Mouse (Mus musculus) urinary bladder, postnatal 10 days (tissue): ENCODE results near the gene Slc31a1.

ENCODE experiments used
- DNase-seq: peaks from one replicate; pipeline ENCODE4 v3.0.0; 2022; ENCODE audit warnings: low spot score

The Slc31a1 gene

DNA sequence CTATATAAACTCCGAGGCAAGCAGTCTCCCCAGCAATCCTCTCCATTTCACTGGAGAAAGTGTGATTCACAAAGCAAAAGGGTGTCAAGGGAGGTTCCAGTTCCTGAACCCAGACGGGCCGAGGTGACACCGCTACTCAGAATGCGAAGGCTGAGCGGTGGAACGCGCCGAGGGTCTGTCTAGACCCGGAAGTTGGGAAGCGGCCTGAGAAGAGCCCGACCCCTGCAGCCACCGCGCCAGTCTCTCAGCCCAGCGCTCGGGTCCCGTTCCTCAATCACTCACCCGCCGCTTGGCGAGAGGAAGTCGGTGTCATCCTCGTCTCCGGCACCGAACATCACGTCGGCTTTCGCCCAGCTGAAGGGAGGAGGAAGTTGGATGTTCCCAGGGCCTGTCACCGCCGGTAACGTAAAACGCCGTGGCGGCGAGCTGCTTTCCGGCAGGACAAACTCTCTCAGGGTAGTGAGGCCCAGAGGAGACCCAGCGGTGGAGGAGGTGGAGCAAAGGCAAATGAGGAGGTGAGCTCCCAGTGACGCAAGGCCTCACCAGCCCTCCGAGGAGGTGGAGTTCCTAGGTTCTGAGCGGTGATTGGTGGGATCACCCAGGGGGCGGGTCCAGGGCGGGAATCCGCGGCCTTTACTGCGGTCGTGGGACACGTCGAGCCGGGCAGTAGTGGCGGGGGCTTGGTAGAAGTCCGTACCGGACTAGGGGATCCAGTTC, at the start of gene Slc31a1, which contains the start of gene Fkbp15:
Slc31a1 (plus strand) TSS at position 640 of the 717 bp plus-strand sequence.
Fkbp15 (minus strand) TSS at position 461 of the 717 bp plus-strand sequence.
- peak; percentile 84 for DNase-seq

DNA sequence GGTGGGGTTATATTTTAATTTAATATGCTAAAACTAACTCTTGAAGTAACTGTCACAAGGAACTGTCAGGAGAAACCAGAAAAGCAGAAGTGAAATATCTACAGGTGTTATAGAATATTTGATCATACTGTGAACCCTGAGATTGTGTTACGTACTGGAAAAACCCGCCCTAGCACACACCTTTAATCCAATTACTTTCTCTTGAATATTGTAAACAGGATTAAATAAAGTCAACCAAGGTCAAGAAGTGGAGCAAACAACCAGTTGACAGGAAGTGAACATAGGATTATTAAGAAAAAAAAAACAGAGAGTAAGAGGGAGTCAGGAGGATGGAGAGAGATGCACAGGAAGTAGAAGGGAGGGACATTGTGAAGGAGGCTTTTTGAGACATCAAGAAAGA, 47.7 kb upstream of the Slc31a1 start:
- no peak for DNase-seq

GRCm38 (mm10) chr4:62313641-62314211, 46.8 kb upstream of the Slc31a1 start:
- DNase-seq: no peak

DNA sequence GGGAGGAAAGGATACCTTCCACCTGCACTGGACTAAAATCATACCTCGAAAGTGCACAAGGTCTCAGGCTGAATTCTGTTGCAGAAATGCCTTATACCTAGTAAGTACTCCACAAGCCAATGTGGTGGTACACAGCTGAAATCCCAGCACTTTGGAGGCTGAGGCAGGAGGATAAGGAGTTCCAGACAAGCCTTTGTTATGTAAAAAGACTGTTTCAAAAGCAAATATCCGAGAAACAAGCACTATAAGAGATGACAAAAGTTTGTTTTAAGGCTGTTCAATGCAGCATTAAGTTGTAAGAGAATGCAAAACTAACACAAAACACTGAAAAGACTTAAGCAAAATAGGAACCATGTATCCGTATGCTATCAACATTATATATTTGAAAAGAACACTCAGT, 46.0 kb upstream of the Slc31a1 start:
- no peak for DNase-seq

DNA sequence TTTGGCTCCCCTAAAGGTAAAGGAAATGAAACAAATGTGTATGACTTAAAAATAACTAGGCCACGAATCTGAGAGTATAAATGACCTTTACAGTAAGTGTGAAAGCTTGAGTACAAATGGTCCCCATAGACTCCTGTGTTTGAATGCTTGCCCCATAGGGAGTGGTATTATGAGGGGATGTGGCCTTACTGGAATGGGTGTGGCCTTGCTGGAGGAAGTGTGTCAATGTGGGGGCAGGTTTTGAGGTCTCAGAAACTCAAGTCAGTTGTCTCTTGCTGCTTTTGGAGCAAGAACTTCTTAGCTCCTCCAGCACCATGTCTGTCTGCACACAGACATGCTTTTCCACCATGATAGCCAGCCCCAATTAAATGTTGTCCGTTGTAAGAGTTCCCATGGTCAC, 44.1 kb upstream of the Slc31a1 start:
- DNase-seq: no peak

DNA sequence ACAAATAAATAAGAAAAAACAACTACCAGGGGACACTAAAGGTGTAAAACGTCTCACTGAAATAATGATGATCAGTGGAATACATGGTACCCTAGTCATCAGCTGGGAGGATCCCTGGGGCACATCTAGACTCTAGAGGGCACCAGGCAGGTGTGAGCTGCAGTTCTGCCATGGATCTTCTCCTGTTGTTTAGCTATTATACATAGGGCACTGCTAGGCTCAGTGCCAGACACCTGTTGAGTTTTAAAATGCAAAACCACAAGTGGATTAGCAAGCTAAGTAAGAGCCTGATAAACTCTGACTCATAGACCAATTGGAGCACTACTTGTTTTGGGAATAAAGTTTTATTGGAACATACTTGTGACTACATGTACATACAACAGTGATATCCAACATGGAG, 42.2 kb upstream of the Slc31a1 start:
- no peak for DNase-seq

- no peak for DNase-seq
Observed at GRCm38 (mm10) chr4:62322684-62323083, 37.8 kb upstream of the Slc31a1 start.

GRCm38 (mm10) chr4:62326111-62326510, 34.4 kb upstream of the Slc31a1 start:
- DNase-seq: no peak

DNA sequence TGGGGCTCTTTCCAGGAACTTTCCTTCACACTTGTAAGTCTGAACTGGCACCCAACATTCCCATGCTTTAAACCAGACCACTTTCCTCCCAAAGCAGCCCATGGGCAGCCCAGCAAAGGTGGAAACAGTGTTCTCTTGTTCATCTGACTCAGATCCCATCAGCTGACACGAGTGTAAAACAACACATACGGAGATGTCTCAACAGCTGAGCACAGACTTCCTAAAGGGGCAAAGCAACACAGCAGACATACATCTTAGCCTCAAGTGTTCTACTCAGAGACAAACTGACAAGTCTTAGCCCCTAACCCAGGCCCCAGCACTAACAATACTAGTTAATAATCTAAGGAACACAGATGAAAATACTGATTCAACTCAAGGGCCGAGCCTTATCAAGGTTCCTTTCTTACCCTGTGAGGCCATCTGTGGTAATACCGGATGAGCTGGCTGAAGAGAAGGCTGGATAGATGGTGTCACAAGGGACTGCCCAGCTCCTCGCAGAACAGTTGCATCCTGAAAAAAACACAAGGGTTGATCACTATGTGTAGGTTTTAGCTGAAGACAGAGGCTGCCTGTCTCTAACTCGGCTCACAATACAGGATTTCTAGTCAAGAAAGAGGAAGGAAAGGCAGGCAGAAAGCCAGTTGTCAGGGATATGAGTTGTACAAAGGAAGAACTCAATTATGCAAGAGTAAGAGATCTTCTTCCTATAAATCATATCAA, 31.4 kb upstream of the Slc31a1 start:
- no peak for DNase-seq

- DNase-seq: no peak
Observed at GRCm38 (mm10) chr4:62331977-62332376, 28.6 kb upstream of the Slc31a1 start.

DNA sequence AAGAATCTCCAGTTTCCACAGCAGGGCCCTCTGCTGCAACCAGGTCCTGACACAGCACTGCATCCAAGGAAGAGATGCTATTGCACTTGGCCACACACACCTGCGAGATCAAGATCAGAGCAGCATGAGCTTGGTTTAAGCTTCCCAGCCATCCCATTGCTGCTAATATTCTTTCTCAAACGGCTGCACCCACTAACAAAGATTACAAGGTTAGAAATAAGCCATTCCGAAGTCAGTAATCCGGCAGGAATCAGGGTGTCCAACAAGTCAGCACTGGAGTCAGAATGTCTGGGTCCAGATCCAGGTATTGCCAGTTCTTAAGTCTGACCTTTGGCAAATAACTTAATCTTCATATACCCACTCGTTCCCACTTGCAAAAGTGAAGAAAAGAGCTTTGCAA, 22.0 kb upstream of the Slc31a1 start:
- DNase-seq: no peak

DNA sequence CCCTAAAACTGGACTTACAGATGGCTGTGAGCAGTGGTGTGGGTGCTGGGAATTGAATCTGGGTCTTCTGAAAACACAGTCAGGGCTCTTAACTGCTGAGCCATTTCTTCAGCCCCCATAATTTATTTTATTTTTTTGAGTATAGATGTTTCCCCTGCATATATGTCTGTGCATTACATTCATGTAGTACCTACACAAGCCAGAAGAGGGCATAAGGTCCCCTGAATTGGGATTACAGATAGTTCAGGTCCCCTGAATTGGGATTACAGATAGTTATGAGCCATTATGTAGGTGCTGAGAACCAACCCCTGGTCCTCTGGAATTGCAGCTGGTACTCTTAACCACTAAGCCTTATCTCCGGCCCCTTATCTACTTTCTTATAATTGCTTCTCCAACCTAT, 16.5 kb upstream of the Slc31a1 start:
- no peak for DNase-seq

GRCm38 (mm10) chr4:62345827-62346226, 14.7 kb upstream of the Slc31a1 start:
- no peak for DNase-seq

GRCm38 (mm10) chr4:62347605-62348328, 12.8 kb upstream of the Slc31a1 start:
- no peak for DNase-seq

- no peak for DNase-seq
Observed at GRCm38 (mm10) chr4:62348329-62348705, 12.2 kb upstream of the Slc31a1 start.

DNA sequence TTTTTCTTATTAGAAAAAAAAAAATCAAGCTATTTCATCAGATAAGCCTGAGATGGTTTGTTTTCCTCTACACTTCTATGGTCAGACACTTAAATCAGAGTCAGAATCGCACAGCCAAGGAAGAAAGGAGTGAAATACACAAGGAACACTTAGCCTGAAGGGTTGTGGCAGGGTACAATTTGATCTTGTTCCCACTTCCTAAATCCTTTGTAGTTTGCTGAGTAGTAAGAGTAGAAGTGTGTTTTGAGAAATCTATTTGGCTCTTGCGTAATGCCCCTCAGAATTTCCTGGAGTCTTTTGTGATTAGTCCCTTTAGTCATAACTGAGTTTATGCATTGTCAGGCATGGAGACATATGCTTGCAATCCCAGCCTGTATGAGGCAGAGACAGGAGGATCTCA, 11.2 kb upstream of the Slc31a1 start:
- DNase-seq: no peak

- DNase-seq: no peak
Observed at GRCm38 (mm10) chr4:62357631-62358148, 2.8 kb upstream of the Slc31a1 start.

DNA sequence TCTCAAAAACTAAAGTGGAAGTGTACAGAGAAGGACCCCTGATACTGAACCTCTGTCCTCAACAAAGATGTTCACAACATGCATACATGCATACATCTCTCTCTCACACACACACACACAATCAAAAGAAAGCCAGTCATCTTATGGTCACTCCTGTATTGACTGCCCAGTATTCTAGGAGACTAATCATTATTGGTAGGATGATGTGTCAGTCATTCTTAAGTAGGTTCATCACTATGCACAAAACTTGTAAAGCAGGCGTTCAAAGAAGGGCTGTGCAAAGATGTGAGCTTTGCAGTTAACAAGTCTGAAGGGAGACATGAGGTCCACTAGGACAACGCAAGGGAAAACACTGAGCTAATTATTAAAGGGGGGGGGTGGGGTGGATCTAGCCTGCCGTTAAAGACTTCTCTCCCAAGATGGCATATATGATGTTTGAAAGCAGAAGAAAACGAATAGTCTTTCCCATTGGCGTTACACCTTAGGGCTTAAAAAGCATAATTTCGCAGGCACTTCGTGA, 1.2 kb upstream of the Slc31a1 start:
- no peak for DNase-seq

- DNase-seq: no peak
Observed at GRCm38 (mm10) chr4:62360805-62361455, 403 bp downstream of the Slc31a1 start.

GRCm38 (mm10) chr4:62361571-62361970, 1.0 kb downstream of the Slc31a1 start:
- DNase-seq: no peak

DNA sequence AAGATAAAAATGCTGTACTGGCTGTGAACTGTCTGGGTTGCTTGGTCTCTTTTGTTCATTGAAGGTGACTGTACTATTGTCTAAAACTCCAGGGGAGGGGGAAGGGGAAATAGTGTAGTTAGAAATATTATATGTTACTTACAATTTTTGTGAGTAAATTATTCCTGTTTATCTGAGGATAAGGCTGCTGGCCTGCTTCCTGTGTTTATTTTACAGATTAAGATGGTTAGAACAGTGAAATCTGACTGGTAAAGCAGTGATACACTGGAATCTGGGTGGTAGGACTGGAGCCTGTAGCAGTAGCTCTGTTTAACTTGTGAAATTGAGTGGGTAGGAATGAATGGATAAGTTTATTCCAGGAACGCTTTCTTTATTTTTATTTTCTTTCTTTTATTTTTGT, 1.5 kb downstream of the Slc31a1 start:
- no peak for DNase-seq

DNA sequence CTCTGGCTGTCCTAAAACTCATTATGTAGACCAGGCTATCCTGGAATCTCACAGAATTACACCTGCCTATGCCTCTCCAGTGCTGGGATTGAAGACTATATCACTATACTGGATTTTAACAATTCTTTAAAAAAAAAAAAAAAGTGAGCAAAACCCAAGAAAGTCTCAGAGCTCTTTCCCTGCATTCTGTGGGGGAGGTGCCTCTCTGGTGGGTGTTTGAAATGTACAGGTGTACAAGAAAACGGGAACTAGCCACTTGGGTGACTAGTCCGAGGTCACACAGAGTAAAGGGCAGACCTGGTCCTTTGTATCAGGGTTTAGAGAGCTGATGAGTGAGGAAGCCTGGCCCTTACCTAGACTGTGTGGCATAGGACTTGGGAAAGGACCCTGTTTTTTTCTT, 1.9 kb downstream of the Slc31a1 start:
- DNase-seq: no peak
